Mouse (Mus musculus) MN1 (cell line): ENCODE data around the gene Fignl2.

Experiments used
- DNase-seq: peaks from one replicate; pipeline ENCODE4 v3.0.0-alpha.2; 2016; ENCODE audit warnings: low spot score

Gene Fignl2

GRCm38 (mm10) chr15:101066920-101067696 lies 11.3 kb downstream of the Fignl2 start:
- no peak for DNase-seq

- no peak for DNase-seq
These were observed 12.0 kb downstream of the Fignl2 start for GRCm38 (mm10) chr15:101066364-101066847.

DNA sequence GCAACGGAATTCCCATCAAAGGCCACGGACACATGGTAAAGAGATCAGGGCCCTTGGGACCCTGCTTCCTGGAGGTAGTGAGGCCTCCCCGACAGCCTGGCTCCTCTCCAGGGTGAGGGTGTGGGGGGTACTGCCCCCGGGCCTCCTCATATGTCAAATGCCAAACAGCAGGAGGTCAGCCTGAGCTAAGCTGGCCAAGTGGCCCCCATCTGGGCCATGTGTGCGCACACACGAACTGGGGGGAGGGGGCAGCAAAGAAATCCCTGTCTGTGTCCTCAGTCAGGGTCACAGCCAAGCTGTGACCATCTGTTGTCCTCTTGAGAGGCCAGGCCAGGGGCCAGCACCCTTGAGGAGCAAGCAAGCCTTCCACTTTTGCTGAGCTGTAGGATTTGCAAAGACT lies 13.3 kb downstream of the Fignl2 start:
- no peak for DNase-seq

DNA sequence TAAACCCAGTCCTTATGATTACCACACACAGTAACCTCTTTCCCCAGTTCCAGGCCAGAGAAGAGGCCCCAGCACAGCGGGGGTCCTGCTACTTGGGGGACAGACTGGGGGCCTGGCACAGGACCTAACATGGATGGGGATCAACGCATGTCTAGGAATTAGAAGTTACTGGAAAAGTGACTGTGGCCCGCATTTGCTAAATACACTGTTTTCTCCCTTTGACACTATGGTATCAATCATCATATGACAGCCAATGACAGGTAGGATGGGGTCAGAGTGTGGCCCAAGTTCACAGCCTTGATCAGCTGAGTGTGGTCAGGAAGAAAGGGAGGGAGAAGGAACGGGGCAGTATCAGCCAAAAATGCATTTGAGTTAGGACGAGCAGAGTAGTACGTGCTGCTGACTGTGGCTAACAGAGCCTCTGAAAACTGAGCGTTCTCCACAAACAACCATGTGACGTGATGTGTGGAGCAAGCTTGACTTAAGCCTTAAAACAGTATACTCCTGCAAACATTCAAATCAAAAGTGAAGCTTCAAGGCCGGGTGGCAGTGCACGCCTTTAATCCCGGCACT lies 18.0 kb downstream of the Fignl2 start:
- no peak for DNase-seq

DNA sequence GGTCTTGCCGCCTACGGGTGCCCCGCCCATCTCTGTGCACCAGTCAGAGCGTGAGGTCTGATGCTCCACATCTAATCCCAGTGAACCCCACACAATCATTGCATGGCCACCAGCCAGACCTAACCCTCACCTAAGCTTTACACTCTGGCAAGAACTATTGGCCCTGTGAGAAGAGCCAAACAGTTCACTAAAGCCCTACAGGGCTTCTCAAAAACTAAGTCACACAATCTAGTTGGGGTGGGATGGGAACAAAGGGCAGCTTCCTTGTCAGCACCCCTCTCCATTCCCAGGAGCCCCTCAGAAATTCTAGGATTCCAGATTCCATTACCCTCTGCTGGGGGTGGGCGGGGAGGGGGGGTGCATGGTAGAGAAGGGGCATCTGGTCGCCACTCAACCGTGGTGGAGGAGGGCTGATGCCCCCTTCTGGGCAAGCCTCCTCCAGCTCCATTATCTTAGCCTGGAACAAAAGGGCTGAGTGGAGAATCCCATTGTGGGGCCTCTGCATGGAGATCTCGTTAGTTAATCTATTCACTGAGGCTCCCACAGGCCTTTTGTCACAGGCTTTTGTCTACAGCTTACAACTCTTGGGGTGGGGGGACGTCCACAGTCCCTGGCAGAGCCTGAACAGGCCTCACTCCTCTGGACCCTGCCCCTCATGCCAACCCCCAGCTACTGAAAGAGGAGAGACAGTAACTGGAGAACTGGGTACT lies 18.6 kb downstream of the Fignl2 start:
- DNase-seq, result no peak

DNA sequence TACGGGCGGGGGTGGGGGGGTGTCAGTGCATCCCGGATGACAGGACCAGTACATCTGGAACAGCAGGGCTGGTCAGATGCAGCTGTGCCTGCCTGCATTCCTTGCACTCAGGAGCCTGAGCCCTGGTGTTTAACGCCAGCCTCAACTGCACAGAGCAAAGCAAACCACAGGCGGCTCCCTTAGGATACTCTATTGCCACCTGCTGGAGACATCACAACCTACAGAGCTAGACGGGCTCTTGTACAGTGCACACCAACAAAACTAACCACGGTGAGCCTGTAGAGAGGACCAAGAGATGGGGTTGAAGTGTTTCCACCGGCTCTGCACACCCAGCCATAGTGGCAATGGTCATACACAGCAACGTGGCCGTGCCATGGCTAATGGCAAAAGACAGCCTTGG lies 22.1 kb downstream of the Fignl2 start:
- DNase-seq, result peak; percentile 43

- no peak for DNase-seq
These were observed 23.8 kb downstream of the Fignl2 start for GRCm38 (mm10) chr15:101054541-101054940.

- no peak for DNase-seq
These were observed 24.4 kb downstream of the Fignl2 start for GRCm38 (mm10) chr15:101053832-101054459.

DNA sequence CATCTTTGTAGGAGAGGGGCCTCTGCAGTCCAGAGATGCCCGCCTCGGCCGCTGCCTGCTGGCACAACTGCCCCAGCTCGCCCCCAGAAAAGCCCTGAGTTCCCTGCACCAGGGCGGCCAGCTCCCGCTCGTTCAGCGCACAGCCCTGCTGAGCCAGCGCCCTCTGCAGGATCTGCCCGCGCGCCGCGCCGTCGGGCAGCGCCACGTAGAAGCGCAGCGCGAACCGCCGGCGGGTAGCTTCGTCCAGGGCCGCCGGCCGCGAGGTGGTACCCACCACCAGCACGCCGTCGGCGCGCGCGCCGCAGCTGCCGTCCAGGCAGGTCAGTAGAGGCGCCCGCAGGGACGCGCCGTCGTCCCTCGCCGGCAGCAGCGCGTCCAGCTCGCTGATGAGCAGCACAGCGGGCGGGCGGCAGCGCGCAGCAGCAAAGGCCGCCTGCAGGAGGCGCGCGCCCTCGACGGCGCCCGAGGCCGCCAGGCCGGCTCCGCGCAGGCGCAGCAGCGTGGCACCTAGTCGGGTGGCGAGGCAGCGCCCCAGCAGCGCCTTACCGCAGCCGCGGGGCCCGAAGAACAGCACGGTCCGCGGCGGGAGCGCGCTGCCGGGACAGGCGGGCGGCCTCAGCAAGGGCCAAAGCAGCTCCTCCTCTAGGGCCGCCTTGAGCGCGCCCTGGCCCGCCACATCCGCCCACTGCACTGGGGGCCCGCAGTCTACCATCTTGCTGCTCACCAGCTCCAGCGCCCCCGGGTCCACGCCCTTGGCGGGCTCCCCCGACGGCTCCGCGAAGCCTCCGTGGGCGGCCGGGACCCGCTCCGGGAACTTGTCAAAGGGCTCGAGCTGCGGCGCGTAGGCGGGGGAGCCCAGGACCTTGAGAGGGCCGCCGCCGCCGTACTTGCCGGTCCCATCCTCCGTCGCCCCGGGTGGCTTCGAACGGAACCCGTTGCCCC lies 25.5 kb downstream of the Fignl2 start:
- no peak for DNase-seq

DNA sequence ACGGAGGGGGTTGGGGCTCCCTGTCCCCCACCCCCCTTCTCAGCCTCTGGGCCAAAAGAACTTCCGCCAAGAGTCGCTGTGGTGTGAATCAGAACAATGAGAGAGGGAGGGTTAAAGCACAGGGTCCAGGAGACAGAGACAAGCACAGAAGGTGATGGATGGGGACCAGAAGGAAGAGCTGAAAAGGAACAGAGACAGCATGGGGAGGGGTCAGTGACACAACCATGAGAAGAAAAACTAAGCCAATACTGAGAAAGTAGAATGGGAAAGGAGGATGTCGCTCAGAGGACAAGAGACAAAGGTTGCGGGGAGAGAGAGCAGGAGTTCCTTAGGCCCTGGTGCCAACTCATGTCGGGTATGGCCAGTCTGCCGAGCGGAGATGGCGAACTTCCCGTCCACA lies 26.5 kb downstream of the Fignl2 start:
- DNase-seq, result no peak

DNA sequence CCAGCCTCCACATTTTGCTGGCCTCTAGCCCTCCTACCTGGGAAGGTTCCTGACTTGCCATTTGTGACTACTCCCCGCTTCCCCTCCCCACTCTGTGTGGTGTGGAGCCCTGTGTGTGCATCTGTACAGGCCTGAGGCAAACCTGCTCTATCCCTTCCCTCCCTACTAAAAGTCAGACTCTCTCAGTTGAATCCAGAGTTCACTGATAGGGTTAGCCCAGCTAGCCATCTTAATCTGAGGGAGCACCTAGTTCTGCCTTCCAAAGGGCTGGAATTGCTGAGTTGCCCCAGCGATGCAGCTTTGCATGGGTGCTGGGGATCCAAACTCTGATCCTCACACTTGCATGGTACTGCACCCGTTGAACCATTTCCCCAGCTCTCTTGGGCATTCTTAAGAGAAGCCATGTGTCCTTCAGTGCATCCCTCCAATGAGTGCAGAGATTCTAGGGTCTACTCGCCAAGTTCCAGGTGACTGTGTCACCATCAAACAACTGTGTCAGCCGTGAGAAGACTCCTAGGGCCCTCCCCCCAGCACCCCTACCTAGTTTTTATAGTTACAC lies 29.9 kb downstream of the Fignl2 start:
- DNase-seq, result peak; percentile 59

- DNase-seq, result peak; percentile 76
These were observed 31.2 kb downstream of the Fignl2 start, which contains the start of gene Gm47841 for GRCm38 (mm10) chr15:101047194-101047555. Gm47841 (minus strand) TSS chr15:101047397.

DNA sequence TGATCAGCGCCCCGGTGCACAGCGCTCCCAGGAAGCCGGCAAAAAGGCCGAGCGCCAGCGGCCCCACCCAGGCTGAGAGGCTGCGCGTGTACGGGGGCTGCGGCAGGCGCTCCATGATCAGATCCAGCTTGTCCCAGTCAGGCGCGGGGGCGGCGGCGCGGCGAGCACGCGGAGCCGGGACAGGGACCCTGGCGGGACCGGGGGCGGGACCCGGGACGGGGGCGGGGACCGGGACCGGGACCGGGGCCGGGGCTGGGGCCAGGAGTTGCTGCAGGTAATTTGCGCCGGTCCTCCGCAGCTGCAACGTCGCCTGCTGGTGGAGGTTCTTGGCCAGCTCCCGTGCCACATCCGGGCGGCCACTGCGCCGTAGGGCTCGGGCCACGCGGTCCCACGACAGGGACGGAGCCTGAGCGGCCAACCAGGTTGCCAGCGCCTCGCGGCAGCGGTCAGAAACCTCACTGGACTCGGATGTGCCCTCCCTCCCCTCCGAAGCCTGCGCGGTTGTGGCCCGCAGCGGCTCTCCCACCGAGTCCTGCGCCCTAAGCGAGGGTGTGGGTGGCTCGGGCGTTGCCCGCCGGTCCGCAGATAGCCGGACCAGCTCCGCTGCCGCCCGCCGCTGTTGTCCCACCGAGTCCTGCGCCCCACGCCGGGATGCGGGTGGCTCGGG lies 31.7 kb downstream of the Fignl2 start:
- peak; percentile 84 for DNase-seq

DNA sequence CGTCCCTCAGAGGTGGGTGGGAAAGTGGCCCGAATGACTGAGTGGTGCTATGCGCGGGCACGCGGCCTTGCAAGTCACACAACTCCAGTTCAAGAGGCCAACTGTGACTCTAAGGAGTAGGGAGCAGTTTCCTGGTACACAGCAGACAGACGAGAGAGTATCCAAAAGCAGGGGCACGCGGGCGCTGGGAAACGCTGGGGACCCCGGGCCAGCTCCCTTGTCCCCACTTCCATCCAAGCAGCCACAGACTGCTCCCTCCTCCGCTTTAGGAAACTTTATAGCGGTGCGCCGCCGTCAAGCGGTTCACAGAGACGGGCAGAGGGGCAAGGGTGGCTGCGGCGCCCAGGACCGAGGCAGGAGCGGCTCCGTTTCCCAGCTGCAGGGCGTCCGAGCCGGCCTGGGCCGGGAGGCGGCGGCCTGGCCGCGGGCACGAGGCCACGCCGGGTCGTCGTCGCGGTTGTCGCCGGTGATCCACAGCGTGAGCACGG lies 32.3 kb downstream of the Fignl2 start:
- no peak for DNase-seq

GRCm38 (mm10) chr15:101044531-101044930 lies 33.8 kb downstream of the Fignl2 start:
- no peak for DNase-seq

DNA sequence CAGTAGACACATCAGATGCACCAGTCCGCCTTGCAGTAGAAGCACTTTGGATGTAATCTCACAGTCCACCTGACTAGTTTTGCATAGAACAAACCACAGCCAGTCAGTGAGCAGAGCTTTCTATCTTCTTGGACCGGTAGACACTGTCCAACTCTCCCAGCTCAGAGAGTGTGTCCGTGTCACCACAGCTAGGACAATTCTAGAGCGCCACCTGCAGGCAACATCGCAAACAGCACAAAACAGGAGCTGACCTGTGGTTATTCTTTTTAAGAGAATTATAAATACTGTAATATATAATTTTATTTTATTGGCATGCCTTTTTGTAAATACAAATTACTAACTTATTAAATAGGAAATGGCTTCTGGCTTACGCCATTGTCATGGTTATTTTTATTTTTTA lies 35.8 kb downstream of the Fignl2 start:
- DNase-seq, result peak; percentile 81

DNA sequence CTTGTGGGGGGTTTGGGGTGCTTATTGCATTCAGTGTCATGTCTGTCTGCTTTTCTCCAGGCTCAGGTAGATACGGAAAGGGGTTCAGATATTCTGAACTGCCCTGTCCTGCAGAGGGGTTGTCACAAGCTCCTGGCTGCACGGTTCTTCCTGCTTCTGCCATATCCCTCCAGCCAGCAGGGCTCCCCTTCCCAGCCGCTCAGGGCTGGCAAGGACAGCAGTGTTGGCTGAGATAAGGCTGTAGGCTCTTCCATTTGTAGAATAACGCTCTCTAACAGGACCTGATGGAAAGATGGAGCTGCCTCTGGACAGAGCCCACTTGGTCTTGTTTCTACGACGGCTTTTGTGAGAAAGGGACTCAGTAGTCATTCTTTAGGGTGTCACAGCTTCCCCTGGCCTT lies 36.4 kb downstream of the Fignl2 start:
- no peak for DNase-seq

- DNase-seq, result no peak
These were observed 38.7 kb downstream of the Fignl2 start for GRCm38 (mm10) chr15:101039651-101040050.

GRCm38 (mm10) chr15:101028960-101029359 lies 49.4 kb downstream of the Fignl2 start:
- DNase-seq, result no peak

DNA sequence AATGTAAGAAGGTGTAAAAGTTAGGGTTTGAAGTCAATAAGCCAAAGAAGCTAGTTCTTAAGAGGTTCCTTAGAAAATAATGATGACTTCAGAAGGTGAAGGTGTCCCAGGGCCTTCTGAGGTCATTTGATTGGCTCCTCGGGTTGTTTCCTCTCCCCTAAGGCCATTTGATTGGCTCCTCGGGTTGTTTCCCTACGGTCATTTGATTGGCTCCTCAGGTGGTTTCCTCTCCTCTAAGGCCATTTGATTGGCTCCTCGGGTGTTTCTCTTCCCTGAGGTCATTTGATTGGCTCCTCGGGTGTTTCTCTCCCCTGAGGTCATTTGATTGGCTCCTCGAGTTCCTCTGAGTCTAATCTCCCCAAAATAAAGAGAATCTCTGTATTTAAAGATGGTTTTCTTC lies 67.0 kb downstream of the Fignl2 start:
- DNase-seq, result no peak
